Mouse (Mus musculus) hindbrain, embryonic 16.5 days (tissue): ENCODE results near the gene Ints5. TPM values are rescaled to one million over a fixed set of nuclear protein-coding genes. Genes with fewer than 3 reads are reported as not detected.
A peak's percentile ranks its signal among the peaks of the same experiment; 100 is the strongest.

Experiments
- ATAC-seq: fragments of 200-750 bp; cut with Nextera tagmentation; 2 replicates; pipeline ENCODE4 v1.8.0; 2017; ENCODE audit warnings: moderate TSS enrichment, moderate library complexity
- H3K27ac ChIP-seq: fragments of 300-500 bp; sonication (generic); 2 replicates; pipeline ENCODE4 v1.5.1; 2014; ENCODE audit warnings: low read depth, mild to moderate bottlenecking, control low read depth, low read length, moderate library complexity
- H3K27me3 ChIP-seq: fragments of 300-500 bp; sonication (generic); replicated peaks from 2 replicates; pipeline ENCODE4 v1.6.1; 2014; ENCODE audit warnings: low read length; ENCODE audit not compliant: control insufficient read depth, insufficient read depth
- H3K36me3 ChIP-seq: fragments of 300-500 bp; sonication (generic); 2 replicates; pipeline ENCODE4 v1.6.1; 2014; ENCODE audit warnings: mild to moderate bottlenecking, low read length, moderate library complexity, mixed read lengths; ENCODE audit not compliant: control insufficient read depth, insufficient read depth
- H3K4me1 ChIP-seq: fragments of 300-500 bp; sonication (generic); 2 replicates; pipeline ENCODE4 v1.6.1; 2014; ENCODE audit warnings: low read depth, low read length; ENCODE audit not compliant: control insufficient read depth, insufficient read depth
- H3K4me2 ChIP-seq: fragments of 300-500 bp; sonication (generic); 2 replicates; pipeline ENCODE4 v1.6.1; 2014; ENCODE audit warnings: mild to moderate bottlenecking, low read length, control low read depth, moderate library complexity
- H3K4me3 ChIP-seq: fragments of 300-500 bp; sonication (generic); 2 replicates; pipeline ENCODE4 v1.5.1; 2014; ENCODE audit warnings: mild to moderate bottlenecking, low read length, control low read depth, moderate library complexity
- H3K9ac ChIP-seq: fragments of 300-500 bp; sonication (generic); 2 replicates; pipeline ENCODE4 v1.6.1; 2014; ENCODE audit warnings: low read depth, mild to moderate bottlenecking, control low read depth, low read length, moderate library complexity
- H3K9me3 ChIP-seq: fragments of 300-500 bp; sonication (generic); 2 replicates; pipeline ENCODE4 v1.6.1; 2014; ENCODE audit warnings: mild to moderate bottlenecking, low read length, moderate library complexity; ENCODE audit not compliant: control insufficient read depth
- WGBS: fragments of 180-500 bp; shearing (Covaris S2); extraction: QIAGEN DNeasy Blood & Tissue Kit; methylation state at CpG from one replicate; pipeline ENCODE4 v1.1.7; 2014; 5-methylcytosine and 5-hydroxymethylcytosine counted together
- polyA plus RNA-seq: library from polyadenylated mRNA; unstranded; fragments of >200 nt; fragmentation: Nextera tagmentation; extraction: Ambion mirVana; gene quantifications from 2 replicates; pipeline ENCODE4 v1.2.1, GENCODE M21; 2015

Ints5 gene
- 31.1 and 35.2 TPM in 2 replicates for polyA plus RNA-seq

GRCm38 (mm10) chr19:8892829-8893766, at the start of gene Ints5:
Gene Ints5 (plus strand): TSS chr19:8893005.
- Histone ChIP-seq H3K27ac (peak within 1 kb of the TSS; percentile 60), H3K4me1 (peaks cover 23% of the 10 kb centered on the region), H3K9ac (peak within 1 kb of the TSS; percentile 70), H3K27me3 (no peaks in the 10 kb centered on the region), H3K4me3 (peak within 1 kb of the TSS; percentile 54), H3K9me3 (no peaks in the 10 kb centered on the region), H3K36me3 (peaks cover 13% of the 10 kb centered on the region), H3K4me2 (peak within 1 kb of the TSS; percentile 84)
- WGBS, result 3% methylated on average over 50 of the region's 54 CpGs
- peak; percentile 65 for ATAC-seq

- no peak overlapping the region for H3K9ac ChIP-seq
- H3K4me1 ChIP-seq, result peaks cover 12% of the 10 kb centered on the region
- 62% methylated on average over 5 of the region's 5 CpGs for WGBS
- H3K36me3 ChIP-seq, result peaks cover 23% of the 10 kb centered on the region
- no peak overlapping the region for H3K4me3 ChIP-seq
- H3K9me3 ChIP-seq, result no peaks in the 10 kb centered on the region
- no peak overlapping the region for H3K4me2 ChIP-seq
- no peak overlapping the region for H3K27ac ChIP-seq
- H3K27me3 ChIP-seq, result no peaks in the 10 kb centered on the region
- no peak for ATAC-seq
These were observed 48.3 kb upstream of the Ints5 start for GRCm38 (mm10) chr19:8844371-8845129.

GRCm38 (mm10) chr19:8848356-8848755, 44.4 kb upstream of the Ints5 start:
- H3K27me3 ChIP-seq, result no peaks in the 10 kb centered on the region
- no peak for ATAC-seq
- H3K36me3 ChIP-seq, result peaks cover 16% of the 10 kb centered on the region
- no peaks in the 10 kb centered on the region; the same call in 1 of the 2 replicates for H3K4me1 ChIP-seq
- no peaks in the 10 kb centered on the region for H3K9me3 ChIP-seq
- no peak overlapping the region for H3K4me2 ChIP-seq
- WGBS, result 76% methylated on average over 5 of the region's 5 CpGs
- no peak overlapping the region for H3K27ac ChIP-seq
- H3K4me3 ChIP-seq, result no peak overlapping the region
- H3K9ac ChIP-seq, result no peak overlapping the region

- Histone ChIP-seq H3K27me3 (no peaks in the 10 kb centered on the region), H3K4me2 (no peak within 1 kb of the TSS), H3K27ac (no peak within 1 kb of the TSS), H3K9ac (peak within 1 kb of the TSS; percentile 27; the same call in 1 of the 2 replicates), H3K36me3 (peaks cover 16% of the 10 kb centered on the region), H3K4me3 (no peak within 1 kb of the TSS), H3K9me3 (no peaks in the 10 kb centered on the region), H3K4me1 (no peaks in the 10 kb centered on the region)
- ATAC-seq, result peak; percentile 56; the same call in 1 of the 2 replicates
- WGBS, result 37% methylated on average over 7 of the region's 7 CpGs
These were observed 42.4 kb upstream of the Ints5 start, which contains the start of gene Lrrn4cl for GRCm38 (mm10) chr19:8850402-8850901. Gene Lrrn4cl (plus strand): TSS chr19:8850768.

GRCm38 (mm10) chr19:8851639-8852038, 41.2 kb upstream of the Ints5 start:
- H3K4me1 ChIP-seq, result no peaks in the 10 kb centered on the region
- no peak overlapping the region for H3K4me2 ChIP-seq
- no peaks in the 10 kb centered on the region for H3K9me3 ChIP-seq
- H3K9ac ChIP-seq, result no peak overlapping the region
- H3K4me3 ChIP-seq, result no peak overlapping the region
- H3K27me3 ChIP-seq, result no peaks in the 10 kb centered on the region
- ATAC-seq, result no peak
- H3K27ac ChIP-seq, result no peak overlapping the region
- WGBS, result 57% methylated on average over 7 of the region's 7 CpGs
- peaks cover 11% of the 10 kb centered on the region for H3K36me3 ChIP-seq

GRCm38 (mm10) chr19:8852236-8852928, 40.4 kb upstream of the Ints5 start:
- Histone ChIP-seq H3K4me3 (no peak overlapping the region), H3K4me1 (no peaks in the 10 kb centered on the region), H3K9me3 (no peaks in the 10 kb centered on the region), H3K9ac (no peak overlapping the region), H3K4me2 (no peak overlapping the region), H3K27ac (no peak overlapping the region), H3K27me3 (no peaks in the 10 kb centered on the region), H3K36me3 (peaks cover 7% of the 10 kb centered on the region)
- 59% methylated on average over 10 of the region's 10 CpGs for WGBS
- ATAC-seq, result no peak

GRCm38 (mm10) chr19:8853117-8853516, 39.7 kb upstream of the Ints5 start:
- WGBS, result 82% methylated on average over 3 of the region's 3 CpGs
- H3K36me3 ChIP-seq, result peaks cover 2% of the 10 kb centered on the region; the same call in 1 of the 2 replicates
- H3K9me3 ChIP-seq, result no peaks in the 10 kb centered on the region
- no peaks in the 10 kb centered on the region for H3K27me3 ChIP-seq
- no peak for ATAC-seq
- no peak overlapping the region for H3K27ac ChIP-seq
- no peak overlapping the region for H3K4me2 ChIP-seq
- no peak overlapping the region for H3K4me3 ChIP-seq
- no peaks in the 10 kb centered on the region for H3K4me1 ChIP-seq
- no peak overlapping the region for H3K9ac ChIP-seq

- WGBS, result 39% methylated on average over 4 of the region's 4 CpGs
- H3K4me1 ChIP-seq, result no peaks in the 10 kb centered on the region
- no peak overlapping the region for H3K27ac ChIP-seq
- no peak overlapping the region for H3K4me3 ChIP-seq
- no peak overlapping the region for H3K9ac ChIP-seq
- H3K36me3 ChIP-seq, result no peaks in the 10 kb centered on the region
- no peak for ATAC-seq
- H3K4me2 ChIP-seq, result no peak overlapping the region
- H3K9me3 ChIP-seq, result no peaks in the 10 kb centered on the region
- H3K27me3 ChIP-seq, result no peaks in the 10 kb centered on the region
These were observed 35.1 kb upstream of the Ints5 start for GRCm38 (mm10) chr19:8857689-8858088.
